Mouse (Mus musculus) brain, embryonic 18.5 days (tissue): ENCODE data around the gene Coro7.
"Not testable (repeated sequence)": the region's sequence is repeated elsewhere in the genome, so short reads cannot be mapped to it uniquely, and the experiment has no call there.

Experiments
- DNase-seq: peaks from one replicate; pipeline ENCODE4 v3.0.0-alpha.2; 2012; ENCODE audit warnings: low read depth, low spot score

The Coro7 gene

GRCm38 (mm10) chr16:4682628-4683179 lies 3.1 kb upstream of the Coro7 start:
- DNase-seq, result no peak

DNA sequence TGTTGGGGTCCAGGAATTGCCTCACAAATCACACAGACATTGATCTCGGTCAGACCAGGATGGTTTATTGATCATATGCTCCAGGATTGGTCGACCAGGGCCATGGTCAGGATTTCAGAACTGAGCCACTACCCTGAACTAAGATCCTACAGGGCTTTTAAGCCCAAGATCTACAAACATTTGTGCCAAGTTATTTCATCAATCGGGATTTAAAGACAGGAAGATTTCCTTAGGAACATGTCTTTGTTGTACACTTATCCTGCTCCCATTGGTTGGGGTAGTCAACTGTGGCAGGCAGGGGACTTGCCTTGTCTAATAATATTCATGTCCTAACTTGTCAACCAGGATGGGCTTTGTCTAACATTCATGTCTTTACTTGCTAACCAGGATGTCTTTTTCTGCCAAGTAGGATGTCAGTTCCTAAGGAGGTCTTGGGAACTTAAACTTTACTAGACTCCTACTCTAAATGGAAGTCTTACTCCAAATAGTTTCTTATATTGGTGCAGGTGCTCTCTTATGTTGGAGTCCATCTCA lies 1.4 kb upstream of the Coro7 start:
- DNase-seq, result not testable (repeated sequence)

GRCm38 (mm10) chr16:4678080-4678479 lies 1.5 kb downstream of the Coro7 start:
- no peak for DNase-seq

GRCm38 (mm10) chr16:4676836-4677235 lies 2.7 kb downstream of the Coro7 start:
- no peak for DNase-seq

DNA sequence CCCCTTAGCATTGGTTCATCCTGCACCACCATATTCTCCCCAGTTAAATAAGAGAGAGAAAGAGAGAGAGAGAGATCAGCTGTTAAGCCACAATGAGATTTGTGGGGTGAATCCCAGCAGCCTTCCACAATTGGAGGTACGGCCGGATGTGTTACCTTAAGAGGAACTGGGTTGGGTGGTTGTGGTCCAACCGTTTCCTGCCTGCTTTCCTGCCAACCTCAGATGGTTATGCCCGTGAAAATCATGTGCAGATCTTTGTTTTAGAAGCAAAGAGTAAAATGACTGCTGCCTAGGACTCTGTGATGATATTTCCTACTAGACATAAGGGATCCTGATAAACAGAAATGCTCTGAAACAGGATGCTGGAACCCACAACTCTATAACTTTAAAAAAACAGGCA lies 5.5 kb downstream of the Coro7 start:
- DNase-seq, result no peak

DNA sequence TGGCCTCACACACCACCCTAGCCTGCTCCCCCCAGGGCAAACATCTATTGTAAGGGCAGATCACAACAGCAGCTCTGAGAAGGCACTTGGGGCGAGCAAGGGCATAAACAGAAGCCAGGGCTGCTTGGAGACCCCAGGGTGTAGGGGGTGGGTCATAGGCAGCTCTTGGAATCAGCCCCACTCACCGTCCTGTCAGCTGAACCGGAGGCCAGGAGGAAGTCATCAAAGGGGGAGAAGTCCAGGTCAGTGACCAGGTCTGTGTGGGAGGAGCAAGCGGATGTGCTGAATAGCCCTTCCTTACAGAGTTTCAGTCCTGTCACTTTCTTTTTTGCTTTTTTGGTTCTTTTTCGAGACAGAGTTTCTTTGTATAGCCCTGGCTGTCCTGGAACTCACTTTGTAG lies 9.3 kb downstream of the Coro7 start:
- no peak for DNase-seq

- DNase-seq, result peak; percentile 66
These were observed 12.3 kb downstream of the Coro7 start for GRCm38 (mm10) chr16:4667190-4667808.

DNA sequence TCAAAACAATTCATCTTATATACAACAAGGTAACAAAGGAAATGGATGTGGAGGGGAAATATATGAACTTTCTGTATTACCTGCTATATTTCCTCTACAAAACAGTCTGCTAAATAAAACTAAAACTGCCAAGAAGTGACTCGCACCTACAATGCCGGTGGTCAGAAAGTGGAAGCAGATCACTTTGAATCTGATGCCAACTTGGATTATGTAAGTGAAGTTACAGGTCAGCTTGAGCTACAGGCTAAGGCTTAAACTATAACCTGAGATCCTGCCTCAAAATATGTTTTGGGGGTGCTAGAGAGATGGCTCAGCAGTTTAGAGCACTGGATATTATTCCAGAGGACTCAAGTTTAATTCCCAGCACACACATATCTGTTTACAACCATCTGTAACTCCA lies 13.9 kb downstream of the Coro7 start:
- no peak for DNase-seq

GRCm38 (mm10) chr16:4663806-4664205 lies 15.8 kb downstream of the Coro7 start:
- DNase-seq, result no peak

GRCm38 (mm10) chr16:4661605-4662004 lies 18.0 kb downstream of the Coro7 start:
- DNase-seq, result no peak

DNA sequence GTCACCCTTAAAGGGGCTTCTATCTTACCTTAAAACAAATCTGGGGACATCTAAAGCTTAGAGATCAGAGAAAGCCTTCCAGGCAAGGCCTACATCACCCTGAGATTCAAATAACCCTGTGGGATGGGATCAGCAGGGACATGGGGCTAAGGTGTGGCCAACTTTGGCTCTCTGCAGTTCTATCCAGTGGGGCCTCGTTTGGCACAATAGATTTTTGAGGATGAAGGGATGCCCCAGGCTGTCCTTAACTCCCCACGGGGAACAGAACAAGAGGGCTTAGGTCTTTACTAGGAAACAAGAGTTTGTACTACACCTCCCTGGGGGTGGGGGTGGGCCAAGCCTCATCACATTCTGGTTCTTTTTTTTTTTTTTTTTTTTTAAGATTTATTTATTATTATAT lies 20.3 kb downstream of the Coro7 start:
- DNase-seq, result no peak

DNA sequence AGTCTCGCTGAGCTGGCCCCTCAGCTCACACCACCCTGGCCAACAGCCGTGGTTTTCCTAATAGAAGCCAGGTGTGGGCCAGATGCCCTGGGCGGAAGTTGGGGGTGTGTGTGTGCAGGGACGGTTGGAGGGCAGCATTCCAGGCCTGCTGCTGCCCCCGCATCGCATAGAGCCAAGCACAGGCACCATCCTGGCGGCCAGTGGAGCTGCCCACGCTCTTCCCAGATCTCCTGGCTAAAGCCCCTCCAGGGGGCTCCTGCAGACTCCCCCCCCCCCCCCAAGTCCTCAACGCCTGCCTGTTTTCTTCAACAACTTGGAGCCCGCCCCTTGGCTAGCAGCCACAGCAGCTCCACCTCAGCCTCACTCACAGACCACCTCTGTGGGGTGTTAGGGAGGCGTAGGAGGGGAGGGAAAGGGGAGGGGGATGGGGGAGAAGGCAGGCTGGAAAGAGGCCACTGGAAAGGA lies 20.8 kb downstream of the Coro7 start:
- no peak for DNase-seq

GRCm38 (mm10) chr16:4656571-4657081 lies 23.0 kb downstream of the Coro7 start:
- no peak for DNase-seq

GRCm38 (mm10) chr16:4655764-4656570 lies 23.6 kb downstream of the Coro7 start:
- DNase-seq, result no peak

DNA sequence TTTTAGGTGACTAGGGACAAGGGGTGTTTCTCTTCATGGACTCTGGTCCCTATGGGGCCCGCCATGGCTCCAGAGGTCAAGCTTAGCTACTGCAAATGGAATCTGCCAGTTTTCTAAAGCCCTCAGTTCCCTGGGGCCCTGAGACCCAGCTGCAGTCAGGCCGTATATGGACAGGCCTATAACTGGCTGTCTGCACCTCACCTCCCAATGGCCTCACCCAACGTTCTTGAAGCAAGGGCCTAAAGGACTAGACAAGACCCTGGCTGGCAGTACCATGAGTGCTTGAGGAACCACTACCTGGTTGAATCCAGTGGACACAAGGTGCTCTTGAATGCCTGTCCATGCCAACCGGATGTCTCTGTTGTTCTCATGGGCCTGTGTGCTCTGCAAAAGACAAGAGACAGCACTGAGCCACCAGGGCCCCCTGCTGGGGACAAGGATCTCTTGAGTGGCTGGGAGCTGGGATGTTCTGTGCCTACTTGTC lies 24.3 kb downstream of the Coro7 start:
- no peak for DNase-seq

DNA sequence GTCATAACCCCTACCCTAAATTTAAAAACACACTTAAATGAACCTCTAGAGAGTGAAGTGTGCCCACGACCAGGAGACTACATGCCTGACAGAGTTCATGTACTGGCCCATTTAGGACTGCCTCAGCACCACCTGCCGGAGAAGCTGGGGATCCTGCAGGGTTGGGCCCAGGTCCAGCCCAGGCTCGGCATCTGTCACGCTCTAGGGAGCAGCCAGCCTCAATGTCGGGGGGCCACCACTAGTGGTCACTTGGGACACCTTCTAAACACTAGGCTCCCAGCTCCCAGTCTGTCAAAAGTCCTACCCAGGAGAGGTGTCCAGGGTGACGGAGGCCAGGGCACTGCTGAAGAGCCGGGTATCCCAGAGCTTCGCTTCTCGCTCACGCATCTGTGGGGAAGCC lies 24.9 kb downstream of the Coro7 start:
- no peak for DNase-seq

DNA sequence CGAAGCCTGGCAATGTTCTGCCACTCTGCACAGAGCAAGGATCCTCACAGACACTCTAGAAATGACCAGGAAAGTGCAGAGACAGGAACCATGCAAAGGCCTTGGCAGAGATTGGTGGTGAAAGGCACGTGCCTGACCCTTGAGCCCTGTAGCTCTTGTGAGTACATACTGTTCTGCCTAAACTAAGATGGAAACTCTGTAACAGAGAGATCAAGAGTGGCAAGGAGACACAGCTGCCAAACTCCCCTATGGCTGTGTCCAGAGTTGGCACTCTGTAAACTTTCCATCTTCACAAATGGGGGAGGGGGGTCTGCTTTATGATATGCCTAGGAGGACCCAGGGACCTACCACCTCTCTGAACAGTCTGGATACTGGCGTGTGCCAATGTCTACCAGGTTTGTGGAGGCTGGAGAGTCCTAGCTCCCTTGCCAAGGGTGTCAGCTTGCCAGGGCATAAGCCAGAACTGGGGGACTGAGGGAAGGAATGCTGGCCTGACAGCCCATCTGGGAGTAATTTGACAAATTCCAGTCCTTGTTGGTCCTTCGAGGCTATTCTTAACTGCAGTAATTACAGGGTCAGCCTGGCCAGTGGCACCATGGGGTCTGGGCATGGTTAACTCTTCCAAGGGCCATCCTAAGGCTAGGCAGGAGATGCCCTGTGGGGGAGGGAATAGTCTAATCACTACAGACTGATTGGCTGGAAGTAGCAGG lies 26.7 kb downstream of the Coro7 start:
- no peak for DNase-seq

- no peak for DNase-seq
These were observed 28.0 kb downstream of the Coro7 start for GRCm38 (mm10) chr16:4651624-4652023.

GRCm38 (mm10) chr16:4651081-4651480 lies 28.5 kb downstream of the Coro7 start:
- DNase-seq, result no peak

- no peak for DNase-seq
These were observed 29.4 kb downstream of the Coro7 start for GRCm38 (mm10) chr16:4650161-4650560.

GRCm38 (mm10) chr16:4649692-4650091 lies 29.9 kb downstream of the Coro7 start:
- no peak for DNase-seq

GRCm38 (mm10) chr16:4649211-4649610 lies 30.4 kb downstream of the Coro7 start:
- DNase-seq, result no peak
